Mouse (Mus musculus): ENCODE results near the gene Sod1.

- TF ChIP-seq CTCF (IDR thresholded peaks at IDR 0.05; ENCODE audit: borderline replicate concordance, control insufficient read depth, extremely low read depth, insufficient read depth, low read length, poor library complexity) (no peak), POLR2A (IDR thresholded peaks at IDR 0.05; ENCODE audit: control insufficient read depth, extremely low read depth, insufficient read depth, low read length, poor library complexity) (no peak)
Measured at GRCm38 (mm10) chr16:90275521-90275920, 55.0 kb downstream of the Sod1 start.
